Mouse (Mus musculus): ENCODE results near the gene Fam167b.

GRCm38 (mm10) chr4:129586943-129587342 is 8.6 kb upstream of the Fam167b start:
- TF ChIP-seq CTCF (IDR thresholded peaks at IDR 0.05; ENCODE audit: low read depth, low read length) (no peak), POLR2A (IDR thresholded peaks at IDR 0.05; ENCODE audit: extremely low read depth, insufficient read depth, low read length) (no peak)
